Mouse (Mus musculus) midbrain, embryonic 10.5 days (tissue): Measurements from ENCODE around the gene Mfsd8. TPM values are rescaled to one million over a fixed set of nuclear protein-coding genes. Genes with fewer than 3 reads are reported as not detected.
A peak's percentile ranks its signal among the peaks of the same experiment; 100 is the strongest.
"Not testable (repeated sequence)": the region's sequence is repeated elsewhere in the genome, so short reads cannot be mapped to it uniquely, and the experiment has no call there.

Source experiments
- DNase-seq: peaks from one replicate; pipeline ENCODE4 v3.0.0-alpha.2; 2017; ENCODE audit warnings: low spot score
- H3K27ac ChIP-seq: fragments of 300-500 bp; sonication (generic); replicated peaks from 2 replicates; pipeline ENCODE4 v1.5.1; 2016; ENCODE audit warnings: mild to moderate bottlenecking
- H3K27me3 ChIP-seq: fragments of 300-500 bp; sonication (generic); 2 replicates; pipeline ENCODE4 v1.6.1; 2016; ENCODE audit warnings: low read depth, mild to moderate bottlenecking; ENCODE audit not compliant: poor library complexity, severe bottlenecking
- H3K36me3 ChIP-seq: fragments of 300-500 bp; sonication (generic); 2 replicates; pipeline ENCODE4 v1.6.1; 2016; ENCODE audit warnings: mild to moderate bottlenecking, moderate library complexity
- H3K4me1 ChIP-seq: fragments of 300-500 bp; sonication (generic); 2 replicates; pipeline ENCODE4 v1.6.1; 2016
- H3K4me3 ChIP-seq: fragments of 300-500 bp; sonication (generic); 2 replicates; pipeline ENCODE4 v1.5.1; 2016; ENCODE audit warnings: mild to moderate bottlenecking, moderate library complexity
- H3K9me3 ChIP-seq: fragments of 300-500 bp; sonication (generic); replicated peaks from 2 replicates; pipeline ENCODE4 v1.6.1; 2016; ENCODE audit warnings: mild to moderate bottlenecking
- WGBS: fragments of 180-500 bp; shearing (Covaris S2); methylation state at CpG from one replicate; pipeline ENCODE4 v1.1.7; 2016; 5-methylcytosine and 5-hydroxymethylcytosine counted together
- polyA plus RNA-seq: library from polyadenylated mRNA; unstranded; fragments of >200 nt; fragmentation: Nextera tagmentation; extraction: Ambion mirVana; gene quantifications from 2 replicates; pipeline ENCODE4 v1.2.1, GENCODE M21; 2016

The Mfsd8 gene
- polyA plus RNA-seq: 6.6 and 7.7 TPM in 2 replicates

GRCm38 (mm10) chr3:40846473-40846956 lies at the start of gene Mfsd8:
Gene Mfsd8, minus strand, starts transcription at chr3:40846886.
- Histone ChIP-seq H3K27ac (peak within 1 kb of the TSS; percentile 83), H3K4me3 (peak within 1 kb of the TSS; percentile 59)
- not testable (repeated sequence) for H3K36me3 ChIP-seq, H3K4me1 ChIP-seq, H3K9me3 ChIP-seq, H3K27me3 ChIP-seq
- under 1% methylated on average over 39 of the region's 39 CpGs for WGBS
- peak; percentile 98 for DNase-seq

GRCm38 (mm10) chr3:40894336-40894735 lies 47.6 kb upstream of the Mfsd8 start:
- peaks cover 11% of the 10 kb centered on the region for H3K4me1 ChIP-seq
- peak; percentile 45 for DNase-seq
- WGBS: under 1% methylated on average over 21 of the region's 24 CpGs
- H3K27me3 ChIP-seq, H3K36me3 ChIP-seq, H3K9me3 ChIP-seq: not testable (repeated sequence)
- H3K4me3 ChIP-seq: peak overlapping the region; percentile 63
- peak overlapping the region; percentile 63 for H3K27ac ChIP-seq

GRCm38 (mm10) chr3:40893816-40894258 lies 47.2 kb upstream of the Mfsd8 start:
- H3K36me3 ChIP-seq, H3K9me3 ChIP-seq, H3K27me3 ChIP-seq: not testable (repeated sequence)
- Histone ChIP-seq H3K27ac (peak overlapping the region; percentile 81), H3K4me1 (peaks cover 11% of the 10 kb centered on the region), H3K4me3 (peak overlapping the region; percentile 63)
- DNase-seq: peak; percentile 99
- WGBS: under 1% methylated on average over 38 of the region's 38 CpGs

GRCm38 (mm10) chr3:40853123-40853738 lies 6.5 kb upstream of the Mfsd8 start:
- H3K4me3 ChIP-seq, H3K27me3 ChIP-seq, DNase-seq, H3K9me3 ChIP-seq, H3K36me3 ChIP-seq, H3K4me1 ChIP-seq, H3K27ac ChIP-seq: not testable (repeated sequence)
- WGBS: 95% methylated on average over 3 of the region's 3 CpGs

- 88% methylated on average over 2 of the region's 2 CpGs for WGBS
- not testable (repeated sequence) for DNase-seq, H3K4me3 ChIP-seq
These were observed 1.2 kb upstream of the Mfsd8 start for GRCm38 (mm10) chr3:40847936-40848335.

GRCm38 (mm10) chr3:40847018-40847417 lies 332 bp upstream of the Mfsd8 start:
- not testable (repeated sequence) for H3K36me3 ChIP-seq, H3K4me1 ChIP-seq, H3K27me3 ChIP-seq, H3K9me3 ChIP-seq
- H3K27ac ChIP-seq: peak overlapping the region; percentile 46; the same call in 1 of the 2 replicates
- WGBS: under 1% methylated on average over 17 of the region's 21 CpGs
- H3K4me3 ChIP-seq: peak overlapping the region; percentile 59
- peak; percentile 65 for DNase-seq

More at GRCm38 (mm10) chr3:40847936-40848335, 1.2 kb upstream of the Mfsd8 start:
- not testable (repeated sequence) for H3K27me3 ChIP-seq, H3K9me3 ChIP-seq, H3K36me3 ChIP-seq, H3K4me1 ChIP-seq, H3K27ac ChIP-seq

GRCm38 (mm10) chr3:40846957-40847017 lies 101 bp upstream of the Mfsd8 start, which contains the start of gene Abhd18:
Gene Abhd18, plus strand, starts transcription at chr3:40846970.
- not testable (repeated sequence) for H3K9me3 ChIP-seq, H3K4me1 ChIP-seq, H3K36me3 ChIP-seq, DNase-seq, H3K27me3 ChIP-seq
- peak within 1 kb of the TSS; percentile 59 for H3K4me3 ChIP-seq
- 0% methylated on average over 3 of the region's 4 CpGs for WGBS
- H3K27ac ChIP-seq: peak within 1 kb of the TSS; percentile 83

- DNase-seq: not testable (repeated sequence)
These were observed 1.2 kb downstream of the Mfsd8 start for GRCm38 (mm10) chr3:40845521-40845920.

GRCm38 (mm10) chr3:40813275-40813674 lies 33.4 kb downstream of the Mfsd8 start:
- Histone ChIP-seq H3K36me3 (peaks cover 99% of the 10 kb centered on the region), H3K27me3 (no peaks in the 10 kb centered on the region), H3K4me3 (no peak overlapping the region), H3K27ac (no peak overlapping the region), H3K9me3 (no peaks in the 10 kb centered on the region), H3K4me1 (no peaks in the 10 kb centered on the region)
- DNase-seq: no peak
- 91% methylated on average over 2 of the region's 2 CpGs for whole genome bisulfite sequencing

More at GRCm38 (mm10) chr3:40845521-40845920, 1.2 kb downstream of the Mfsd8 start:
- H3K27me3 ChIP-seq, H3K4me1 ChIP-seq, H3K36me3 ChIP-seq, H3K9me3 ChIP-seq: not testable (repeated sequence)
- H3K27ac ChIP-seq: peak overlapping the region; percentile 83; the same call in 1 of the 2 replicates
- H3K4me3 ChIP-seq: peak overlapping the region; percentile 59
- 90% methylated on average over 6 of the region's 6 CpGs for WGBS

GRCm38 (mm10) chr3:40809894-40810293 lies 36.8 kb downstream of the Mfsd8 start:
- 71% methylated on average over 2 of the region's 2 CpGs for WGBS
- no peak overlapping the region for H3K27ac ChIP-seq
- no peaks in the 10 kb centered on the region for H3K27me3 ChIP-seq
- H3K9me3 ChIP-seq: no peaks in the 10 kb centered on the region
- DNase-seq: no peak
- H3K4me1 ChIP-seq: no peaks in the 10 kb centered on the region
- H3K36me3 ChIP-seq: peaks cover 98% of the 10 kb centered on the region
- no peak overlapping the region for H3K4me3 ChIP-seq

- DNase-seq: no peak
- 95% methylated on average over 10 of the region's 10 CpGs for WGBS
- no peaks in the 10 kb centered on the region for H3K9me3 ChIP-seq
- H3K36me3 ChIP-seq: peaks cover 97% of the 10 kb centered on the region
- H3K27me3 ChIP-seq: no peaks in the 10 kb centered on the region
- no peaks in the 10 kb centered on the region for H3K4me1 ChIP-seq
- H3K4me3 ChIP-seq: no peak overlapping the region
- H3K27ac ChIP-seq: no peak overlapping the region
These were observed 38.0 kb downstream of the Mfsd8 start for GRCm38 (mm10) chr3:40808686-40809085.

- 81% methylated on average over 2 of the region's 2 CpGs for WGBS
- Histone ChIP-seq H3K4me1 (peaks cover 2% of the 10 kb centered on the region), H3K4me3 (no peak overlapping the region), H3K36me3 (peaks cover 97% of the 10 kb centered on the region), H3K9me3 (no peaks in the 10 kb centered on the region), H3K27me3 (no peaks in the 10 kb centered on the region), H3K27ac (no peak overlapping the region)
- DNase-seq: no peak
These were observed 39.8 kb downstream of the Mfsd8 start for GRCm38 (mm10) chr3:40806871-40807270.

- Histone ChIP-seq H3K36me3 (peaks cover 44% of the 10 kb centered on the region), H3K27ac (peak overlapping the region; percentile 96), H3K4me1 (peaks cover 18% of the 10 kb centered on the region), H3K4me3 (peak overlapping the region; percentile 99), H3K27me3 (no peaks in the 10 kb centered on the region), H3K9me3 (no peaks in the 10 kb centered on the region)
- under 1% methylated on average over 33 of the region's 37 CpGs for WGBS
- no peak for DNase-seq
These were observed 46.3 kb downstream of the Mfsd8 start for GRCm38 (mm10) chr3:40800373-40800823.
